Mouse (Mus musculus) erythroblast, embryonic 14.5 days (primary cell): ENCODE measurements around the gene Efna5.

Experiments used
- GATA1 ChIP-seq: IDR thresholded peaks from 2 replicates; pipeline ENCODE4 v1.6.1; 2012; ENCODE audit warnings: low read length, inconsistent platforms, mixed read lengths
- TAL1 ChIP-seq: IDR thresholded peaks from 3 replicates; pipeline ENCODE4 v1.6.1; 2012; ENCODE audit warnings: low read length, inconsistent platforms, mixed read lengths

GRCm38 (mm10) chr17:62827549-62827948 is 53.6 kb downstream of the Efna5 start:
- TF ChIP-seq GATA1: no peak
- TF ChIP-seq TAL1: no peak
